Mouse (Mus musculus) lung, adult 18-20 months (tissue): ENCODE measurements around the gene Zfp362.
A peak's percentile ranks its signal among the peaks of the same experiment; 100 is the strongest.

Source experiments
- DNase-seq, 2 experiments: peaks; one replicate each; pipeline ENCODE4 v3.0.0; 2022; ENCODE audit warnings: mixed read lengths in 2 of 2

The Zfp362 gene

GRCm38 (mm10) chr4:128806043-128806826, at the start of gene Zfp362:
Gene Zfp362, minus strand, starts transcription at chr4:128806045.
- peak in 1 of 2 experiments; percentile 43 for DNase-seq

- peak; percentile 84 to 90 for DNase-seq
These were observed 49.8 kb upstream of the Zfp362 start for GRCm38 (mm10) chr4:128855613-128856040.

- DNase-seq: no peak
These were observed 47.3 kb upstream of the Zfp362 start for GRCm38 (mm10) chr4:128853117-128853516.

- DNase-seq: no peak
These were observed 46.5 kb upstream of the Zfp362 start for GRCm38 (mm10) chr4:128852266-128852887.

GRCm38 (mm10) chr4:128849686-128850085, 43.8 kb upstream of the Zfp362 start:
- DNase-seq: no peak

- DNase-seq: no peak
These were observed 43.1 kb upstream of the Zfp362 start for GRCm38 (mm10) chr4:128848961-128849360.

GRCm38 (mm10) chr4:128845367-128845973, 39.6 kb upstream of the Zfp362 start:
- no peak for DNase-seq

GRCm38 (mm10) chr4:128844566-128844965, 38.7 kb upstream of the Zfp362 start:
- no peak for DNase-seq

GRCm38 (mm10) chr4:128841259-128841658, 35.4 kb upstream of the Zfp362 start:
- DNase-seq: no peak

GRCm38 (mm10) chr4:128839811-128840738, 34.2 kb upstream of the Zfp362 start:
- peak; percentile 21 to 30 for DNase-seq

GRCm38 (mm10) chr4:128838202-128838601, 32.4 kb upstream of the Zfp362 start:
- no peak for DNase-seq

- DNase-seq: no peak
These were observed 18.3 kb upstream of the Zfp362 start for GRCm38 (mm10) chr4:128824131-128824530.

GRCm38 (mm10) chr4:128820568-128820967, 14.7 kb upstream of the Zfp362 start:
- no peak for DNase-seq

GRCm38 (mm10) chr4:128817011-128817410, 11.2 kb upstream of the Zfp362 start:
- DNase-seq: no peak

- DNase-seq: peak; percentile 84 to 88
These were observed 5.7 kb upstream of the Zfp362 start for GRCm38 (mm10) chr4:128811382-128812056.

- peak; percentile 80 to 81 for DNase-seq
These were observed 958 bp upstream of the Zfp362 start for GRCm38 (mm10) chr4:128806827-128807179.

GRCm38 (mm10) chr4:128805150-128806042, 449 bp downstream of the Zfp362 start:
- DNase-seq: peak; percentile 41 to 50

- no peak for DNase-seq
These were observed 1.3 kb downstream of the Zfp362 start for GRCm38 (mm10) chr4:128804426-128805149.

GRCm38 (mm10) chr4:128803569-128803968, 2.3 kb downstream of the Zfp362 start:
- no peak for DNase-seq
